Mouse (Mus musculus) left cerebral cortex, adult 2 months (tissue): ENCODE data around the gene Ccdc3. TPM values are rescaled to one million over a fixed set of nuclear protein-coding genes. Genes with fewer than 3 reads are reported as not detected.

ENCODE experiments used
- DNase-seq, 2 experiments: peaks; one replicate each; pipeline ENCODE4 v3.0.0; 2021 to 2022; ENCODE audit warnings: low spot score in 2 of 2, mixed read lengths in 1 of 2; ENCODE audit errors: extremely low spot score in 1 of 2
- H3K27ac ChIP-seq: fragments of 200-600 bp; 2 replicates; pipeline ENCODE4 v1.8.1; 2022
- H3K4me3 ChIP-seq: fragments of 200-600 bp; 2 replicates; pipeline ENCODE4 v1.8.1; 2022
- CTCF ChIP-seq: fragments of 200-600 bp; IDR thresholded peaks from 2 replicates; pipeline ENCODE4 v1.8.1; 2022; ENCODE audit warnings: antibody characterized with exemption, mild to moderate bottlenecking, moderate library complexity
- intact Hi-C: fragments of 180-260 bp; cut with DNase I; formaldehyde crosslinking; loops from one replicate; pipeline ENCODE4 v1.15.1; 2025
- total RNA-seq, 2 experiments: library from RNA; stranded (reverse); gene quantifications; 2 replicates each; pipeline ENCODE4 v1.2.3; 2021

Ccdc3 gene
- total RNA-seq, 2 experiments from 2014 or later: 14.2 to 19.4 TPM

DNA sequence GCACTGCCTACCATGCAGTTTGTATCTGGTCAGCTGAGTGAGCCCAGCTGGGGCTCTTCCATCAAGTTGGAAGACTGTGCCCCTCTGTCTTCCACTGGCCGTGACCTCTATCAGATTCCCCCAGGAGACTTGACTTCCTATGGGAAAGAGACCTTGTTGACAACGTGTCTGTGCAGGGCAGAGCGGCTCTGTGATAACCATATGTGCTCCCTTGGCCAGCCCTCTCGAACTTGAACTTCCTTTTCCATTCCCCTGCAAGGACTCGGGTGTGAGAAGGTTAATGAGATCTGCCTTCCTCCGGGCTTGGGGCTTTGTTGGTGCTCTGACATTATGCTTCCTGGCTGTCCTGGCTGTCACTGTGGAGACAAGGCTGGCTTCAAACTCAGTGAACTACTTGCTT is 12.1 kb upstream of the Ccdc3 start:
- intact Hi-C loops: no loop called here
- DNase-seq: no peak
- no peak for TF ChIP-seq CTCF
- H3K4me3 ChIP-seq: no peak overlapping the region
- H3K27ac ChIP-seq: no peak overlapping the region

- Histone ChIP-seq H3K4me3 (no peak overlapping the region), H3K27ac (no peak overlapping the region)
- DNase-seq: no peak
- intact Hi-C loops: no loop called here
- no peak for TF ChIP-seq CTCF
Measured at GRCm38 (mm10) chr2:5127369-5127768, 10.2 kb upstream of the Ccdc3 start.

GRCm38 (mm10) chr2:5129099-5129498 is 8.5 kb upstream of the Ccdc3 start:
- H3K27ac ChIP-seq: no peak overlapping the region
- TF ChIP-seq CTCF: no peak
- no peak overlapping the region for H3K4me3 ChIP-seq
- no peak for DNase-seq
- intact Hi-C loops: no loop called here

DNA sequence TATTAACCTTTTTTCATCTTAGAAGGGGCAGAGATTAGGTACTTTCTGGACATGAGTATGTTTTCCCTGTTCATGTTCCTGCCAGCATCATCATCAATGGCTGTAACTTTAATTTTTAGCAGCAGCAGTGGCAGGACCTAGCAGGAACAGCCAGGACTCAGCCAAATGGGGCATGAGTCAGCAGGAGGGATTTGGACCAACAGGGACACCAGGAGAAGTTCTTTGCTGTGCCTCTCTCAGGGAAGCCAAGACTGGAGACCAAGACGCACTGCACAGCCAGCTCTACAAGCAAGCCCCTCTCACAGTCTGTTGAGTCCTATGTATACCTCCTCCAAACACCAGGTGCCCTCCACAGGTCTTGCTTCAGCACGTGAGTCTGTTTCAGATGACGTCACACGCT is 5.5 kb upstream of the Ccdc3 start:
- intact Hi-C loops: no loop called here

GRCm38 (mm10) chr2:5134959-5135743 is 2.4 kb upstream of the Ccdc3 start:
- intact Hi-C loops: no loop called here
- DNase-seq: no peak
- TF ChIP-seq CTCF: no peak
- Histone ChIP-seq H3K27ac (no peak overlapping the region), H3K4me3 (no peak overlapping the region)

More for the DNA sequence above, 5.5 kb upstream of the Ccdc3 start:
- Histone ChIP-seq H3K4me3 (no peak overlapping the region), H3K27ac (no peak overlapping the region)
- TF ChIP-seq CTCF: no peak
- DNase-seq: no peak

GRCm38 (mm10) chr2:5139961-5140360 is 2.4 kb downstream of the Ccdc3 start:
- no peak for DNase-seq
- intact Hi-C loops: no loop called here
- TF ChIP-seq CTCF: no peak
- Histone ChIP-seq H3K4me3 (no peak overlapping the region), H3K27ac (0 out of 2 replicates have a peak overlapping the region, but pooled peaks have one; percentile 17)

- no peak for TF ChIP-seq CTCF
- intact Hi-C loops: no loop called here
Measured at GRCm38 (mm10) chr2:5144446-5144845, 6.9 kb downstream of the Ccdc3 start.

DNA sequence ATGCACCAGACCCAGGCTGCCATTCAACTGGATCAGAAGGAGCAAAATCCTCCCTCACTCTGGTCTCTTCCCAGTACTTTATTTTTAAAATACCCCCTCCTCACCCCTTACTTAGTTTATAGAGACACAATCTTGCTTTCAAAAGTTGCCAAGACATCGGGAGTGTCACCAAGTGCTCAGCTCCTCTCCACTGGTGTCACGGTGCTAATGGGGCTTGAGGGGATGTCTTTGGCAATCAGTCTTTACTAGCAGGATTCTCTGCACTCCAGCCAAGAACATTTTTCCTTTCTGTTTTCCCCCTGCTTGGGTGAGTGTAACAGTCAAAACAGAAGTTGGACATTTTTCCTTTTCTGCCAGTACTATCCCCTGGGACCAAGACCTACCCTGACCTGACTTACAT is 10.3 kb downstream of the Ccdc3 start:
- no peak for TF ChIP-seq CTCF
- Histone ChIP-seq H3K4me3 (no peak overlapping the region), H3K27ac (no peak overlapping the region)
- no peak for DNase-seq
- intact Hi-C loops: no loop called here

More at GRCm38 (mm10) chr2:5144446-5144845, 6.9 kb downstream of the Ccdc3 start:
- H3K4me3 ChIP-seq: no peak overlapping the region
- DNase-seq: no peak
- no peak overlapping the region for H3K27ac ChIP-seq

GRCm38 (mm10) chr2:5154711-5155110 is 17.1 kb downstream of the Ccdc3 start:
- DNase-seq: no peak
- intact Hi-C loops: no loop called here
- Histone ChIP-seq H3K27ac (no peak overlapping the region), H3K4me3 (no peak overlapping the region)
- TF ChIP-seq CTCF: no peak

GRCm38 (mm10) chr2:5160236-5160848 is 22.8 kb downstream of the Ccdc3 start:
- intact Hi-C loops: loop anchor here (5.0 kb wide), 1 partner anchor 68 kb away; no protein-coding TSS in a partner anchor
- TF ChIP-seq CTCF: no peak
- Histone ChIP-seq H3K27ac (no peak overlapping the region), H3K4me3 (no peak overlapping the region)
- no peak for DNase-seq

GRCm38 (mm10) chr2:5161002-5161745 is 23.6 kb downstream of the Ccdc3 start:
- Histone ChIP-seq H3K4me3 (no peak overlapping the region), H3K27ac (peak overlapping the region; percentile 24)
- intact Hi-C loops: loop anchor here (5.0 kb wide), 1 partner anchor 69 kb away; no protein-coding TSS in a partner anchor
- peak; percentile 26 for TF ChIP-seq CTCF
- no peak for DNase-seq
